Mouse (Mus musculus): ENCODE results near the gene Etv3. TPM values are rescaled to one million over a fixed set of nuclear protein-coding genes. Genes with fewer than 3 reads are reported as not detected.

Etv3 gene
- polyA plus RNA-seq, 1 experiment from 2014 or later = 27.7 TPM

- no peak for DNase-seq (ENCODE audit: low spot score)
Observed at GRCm38 (mm10) chr3:87515567-87516081, 9.6 kb upstream of the Etv3 start.

- DNase-seq (ENCODE audit: low spot score) = no peak
Observed at GRCm38 (mm10) chr3:87518425-87518824, 6.8 kb upstream of the Etv3 start.

GRCm38 (mm10) chr3:87521126-87521525 is 4.1 kb upstream of the Etv3 start:
- no peak for DNase-seq (ENCODE audit: low spot score)

- DNase-seq (ENCODE audit: low spot score) = no peak
Observed at GRCm38 (mm10) chr3:87521833-87522232, 3.4 kb upstream of the Etv3 start.

- no peak for DNase-seq (ENCODE audit: low spot score)
Observed at GRCm38 (mm10) chr3:87523701-87524100, 1.5 kb upstream of the Etv3 start.

GRCm38 (mm10) chr3:87525837-87526570 is 797 bp downstream of the Etv3 start:
- DNase-seq (ENCODE audit: low spot score) = peak; percentile 46

GRCm38 (mm10) chr3:87527139-87527538 is 1.9 kb downstream of the Etv3 start:
- DNase-seq (ENCODE audit: low spot score) = no peak

- DNase-seq (ENCODE audit: low spot score) = peak; percentile 27
Observed at GRCm38 (mm10) chr3:87528021-87528420, 2.8 kb downstream of the Etv3 start.

- peak; percentile 14 for DNase-seq (ENCODE audit: low spot score)
Observed at GRCm38 (mm10) chr3:87528841-87529240, 3.6 kb downstream of the Etv3 start.

- DNase-seq (ENCODE audit: low spot score) = peak; percentile 88
Observed at GRCm38 (mm10) chr3:87529568-87529967, 4.4 kb downstream of the Etv3 start.

- DNase-seq (ENCODE audit: low spot score) = no peak
Observed at GRCm38 (mm10) chr3:87530234-87530633, 5.0 kb downstream of the Etv3 start.

- no peak for DNase-seq (ENCODE audit: low spot score)
Observed at GRCm38 (mm10) chr3:87533667-87534378, 8.6 kb downstream of the Etv3 start.

- no peak for DNase-seq (ENCODE audit: low spot score)
Observed at GRCm38 (mm10) chr3:87538034-87538433, 12.8 kb downstream of the Etv3 start.

GRCm38 (mm10) chr3:87540028-87540675 is 14.9 kb downstream of the Etv3 start:
- no peak for DNase-seq (ENCODE audit: low spot score)

GRCm38 (mm10) chr3:87540714-87541113 is 15.5 kb downstream of the Etv3 start:
- no peak for DNase-seq (ENCODE audit: low spot score)

- DNase-seq (ENCODE audit: low spot score) = no peak
Observed at GRCm38 (mm10) chr3:87542481-87543215, 17.4 kb downstream of the Etv3 start.

GRCm38 (mm10) chr3:87545554-87545953 is 20.3 kb downstream of the Etv3 start:
- no peak for DNase-seq (ENCODE audit: low spot score)

- no peak for DNase-seq (ENCODE audit: low spot score)
Observed at GRCm38 (mm10) chr3:87546291-87546721, 21.1 kb downstream of the Etv3 start.

GRCm38 (mm10) chr3:87549908-87550307 is 24.7 kb downstream of the Etv3 start:
- DNase-seq (ENCODE audit: low spot score) = no peak

GRCm38 (mm10) chr3:87552327-87552726 is 27.1 kb downstream of the Etv3 start:
- DNase-seq (ENCODE audit: low spot score) = no peak

- DNase-seq (ENCODE audit: low spot score) = no peak
Observed at GRCm38 (mm10) chr3:87553196-87553935, 28.2 kb downstream of the Etv3 start.

Data from thymus, postnatal 0 days (tissue).